Mouse (Mus musculus): Measurements from ENCODE around the gene Tor1aip2. TPM values are rescaled to one million over a fixed set of nuclear protein-coding genes. Genes with fewer than 3 reads are reported as not detected.

The Tor1aip2 gene
- polyA plus RNA-seq, 1 experiment from 2014 or later: 77.3 TPM

GRCm38 (mm10) chr1:156043027-156043426 lies 7.8 kb downstream of the Tor1aip2 start:
- 20% methylated on average over 4 of the region's 4 CpGs for WGBS
- no peaks in the 10 kb centered on the region for H3K9me3 ChIP-seq
- no peak overlapping the region for H3K27ac ChIP-seq (replicated peaks)
- H3K4me2 ChIP-seq: no peak overlapping the region
- no peak overlapping the region for H3K4me3 ChIP-seq
- H3K36me3 ChIP-seq: 0 out of 2 replicates have a peak, but pooled peaks cover 21% of the 10 kb centered on the region
- H3K9ac ChIP-seq: no peak overlapping the region
- H3K27me3 ChIP-seq: no peaks in the 10 kb centered on the region
- H3K4me1 ChIP-seq (replicated peaks): peaks cover 33% of the 10 kb centered on the region
- no peak for ATAC-seq (ENCODE audit: low read depth)

DNA sequence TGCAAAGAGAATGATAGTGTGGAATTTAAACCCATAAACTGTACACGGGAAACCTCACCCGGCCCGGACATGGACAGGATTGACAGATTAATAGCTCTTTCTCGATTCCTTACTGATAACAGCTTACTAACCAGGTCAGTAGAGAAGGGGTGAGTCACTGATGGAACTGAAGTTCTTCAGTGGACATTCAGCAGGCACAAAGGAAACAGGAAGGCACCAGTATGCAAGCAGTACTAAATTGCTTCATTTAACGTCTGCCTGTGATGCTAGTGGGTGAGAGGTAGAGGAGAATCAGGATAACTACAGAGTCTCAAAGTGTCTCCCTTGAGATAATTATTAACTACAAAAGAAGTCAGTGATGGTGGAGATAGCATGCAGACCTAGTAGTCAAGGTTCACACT lies 9.0 kb downstream of the Tor1aip2 start:
- Histone ChIP-seq H3K4me2 (no peak overlapping the region), H3K27ac (replicated peaks) (no peak overlapping the region), H3K36me3 (peaks cover 31% of the 10 kb centered on the region), H3K9me3 (no peaks in the 10 kb centered on the region), H3K9ac (no peak overlapping the region), H3K4me3 (no peak overlapping the region), H3K4me1 (replicated peaks) (peaks cover 33% of the 10 kb centered on the region), H3K27me3 (no peaks in the 10 kb centered on the region)
- no peak for ATAC-seq (ENCODE audit: low read depth)
- 83% methylated on average over 5 of the region's 5 CpGs for WGBS

- 83% methylated on average over 3 of the region's 3 CpGs for WGBS
- no peak for ATAC-seq (ENCODE audit: low read depth)
- H3K4me1 ChIP-seq (replicated peaks): peaks cover 26% of the 10 kb centered on the region
- H3K27ac ChIP-seq (replicated peaks): no peak overlapping the region
- H3K4me2 ChIP-seq: no peak overlapping the region
- no peaks in the 10 kb centered on the region for H3K9me3 ChIP-seq
- H3K36me3 ChIP-seq: peaks cover 54% of the 10 kb centered on the region
- H3K4me3 ChIP-seq: no peak overlapping the region
- H3K27me3 ChIP-seq: no peaks in the 10 kb centered on the region
- no peak overlapping the region for H3K9ac ChIP-seq
Observed at GRCm38 (mm10) chr1:156046688-156047087, 11.5 kb downstream of the Tor1aip2 start.

- 87% methylated on average over 2 of the region's 2 CpGs for WGBS
- H3K4me1 ChIP-seq (replicated peaks): no peaks in the 10 kb centered on the region
- no peak overlapping the region for H3K27ac ChIP-seq (replicated peaks)
- no peak overlapping the region for H3K9ac ChIP-seq
- no peaks in the 10 kb centered on the region for H3K9me3 ChIP-seq
- ATAC-seq (ENCODE audit: low read depth): no peak
- peaks cover 37% of the 10 kb centered on the region for H3K36me3 ChIP-seq
- H3K4me3 ChIP-seq: no peak overlapping the region
- H3K27me3 ChIP-seq: no peaks in the 10 kb centered on the region
- H3K4me2 ChIP-seq: no peak overlapping the region
Observed at GRCm38 (mm10) chr1:156058207-156058606, 23.0 kb downstream of the Tor1aip2 start.

DNA sequence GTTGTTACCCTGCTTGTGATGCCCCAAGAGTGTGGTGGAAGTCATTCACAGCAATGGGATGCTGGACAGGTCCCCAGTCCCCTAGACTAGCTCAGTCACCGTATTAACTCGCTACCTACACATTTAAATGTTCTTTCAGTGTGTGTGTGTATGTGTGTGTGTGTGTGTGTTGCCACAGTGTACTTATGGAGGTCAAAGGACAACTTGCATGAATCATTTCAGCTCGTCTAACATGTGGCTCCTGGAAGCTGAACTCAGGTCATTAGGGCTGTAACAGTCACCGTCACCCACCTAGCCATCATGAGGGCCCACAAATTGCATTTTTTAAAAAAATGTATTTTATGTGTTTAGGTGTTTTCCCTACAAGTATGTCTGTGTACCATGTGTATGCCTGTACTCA lies 27.0 kb downstream of the Tor1aip2 start:
- H3K4me3 ChIP-seq: no peak overlapping the region

GRCm38 (mm10) chr1:156066133-156066532 lies 30.9 kb downstream of the Tor1aip2 start:
- Histone ChIP-seq H3K4me3 (no peak overlapping the region), H3K27ac (replicated peaks) (no peak overlapping the region)

More for the DNA sequence above, 27.0 kb downstream of the Tor1aip2 start:
- 91% methylated on average over 4 of the region's 4 CpGs for WGBS
- Histone ChIP-seq H3K27me3 (no peaks in the 10 kb centered on the region), H3K27ac (replicated peaks) (no peak overlapping the region), H3K9me3 (no peaks in the 10 kb centered on the region), H3K9ac (no peak overlapping the region), H3K36me3 (peaks cover 54% of the 10 kb centered on the region), H3K4me2 (no peak overlapping the region), H3K4me1 (replicated peaks) (no peaks in the 10 kb centered on the region)
- no peak for ATAC-seq (ENCODE audit: low read depth)

GRCm38 (mm10) chr1:156070106-156070505 lies 34.9 kb downstream of the Tor1aip2 start:
- WGBS: 88% methylated on average over 14 of the region's 14 CpGs
- Histone ChIP-seq H3K4me1 (replicated peaks) (no peaks in the 10 kb centered on the region), H3K27me3 (no peaks in the 10 kb centered on the region), H3K4me3 (no peak overlapping the region), H3K4me2 (no peak overlapping the region), H3K9me3 (no peaks in the 10 kb centered on the region), H3K36me3 (peaks cover 15% of the 10 kb centered on the region), H3K27ac (replicated peaks) (no peak overlapping the region), H3K9ac (no peak overlapping the region)
- ATAC-seq (ENCODE audit: low read depth): no peak

More at GRCm38 (mm10) chr1:156066133-156066532, 30.9 kb downstream of the Tor1aip2 start:
- Histone ChIP-seq H3K9ac (no peak overlapping the region), H3K36me3 (peaks cover 48% of the 10 kb centered on the region), H3K4me2 (no peak overlapping the region), H3K4me1 (replicated peaks) (no peaks in the 10 kb centered on the region), H3K27me3 (no peaks in the 10 kb centered on the region), H3K9me3 (no peaks in the 10 kb centered on the region)
- no peak for ATAC-seq (ENCODE audit: low read depth)
- WGBS: 61% methylated on average over 3 of the region's 3 CpGs

- Histone ChIP-seq H3K36me3 (0 out of 2 replicates have a peak, but pooled peaks cover 5% of the 10 kb centered on the region), H3K27ac (replicated peaks) (no peak overlapping the region), H3K9ac (no peak overlapping the region), H3K4me3 (no peak overlapping the region), H3K27me3 (no peaks in the 10 kb centered on the region), H3K9me3 (no peaks in the 10 kb centered on the region), H3K4me1 (replicated peaks) (no peaks in the 10 kb centered on the region), H3K4me2 (no peak overlapping the region)
- WGBS: 69% methylated on average over 15 of the region's 15 CpGs
- ATAC-seq (ENCODE audit: low read depth): no peak
Observed at GRCm38 (mm10) chr1:156073169-156073821, 38.1 kb downstream of the Tor1aip2 start.

- no peak overlapping the region for H3K27ac ChIP-seq (replicated peaks)
- no peak overlapping the region for H3K4me2 ChIP-seq
- H3K4me1 ChIP-seq (replicated peaks): no peaks in the 10 kb centered on the region
- H3K27me3 ChIP-seq: no peaks in the 10 kb centered on the region
- no peak overlapping the region for H3K9ac ChIP-seq
- no peak overlapping the region for H3K4me3 ChIP-seq
- no peaks in the 10 kb centered on the region for H3K36me3 ChIP-seq
- no peaks in the 10 kb centered on the region for H3K9me3 ChIP-seq
- ATAC-seq (ENCODE audit: low read depth): no peak
- WGBS: 51% methylated on average over 8 of the region's 8 CpGs
Observed at GRCm38 (mm10) chr1:156074575-156074974, 39.4 kb downstream of the Tor1aip2 start.

DNA sequence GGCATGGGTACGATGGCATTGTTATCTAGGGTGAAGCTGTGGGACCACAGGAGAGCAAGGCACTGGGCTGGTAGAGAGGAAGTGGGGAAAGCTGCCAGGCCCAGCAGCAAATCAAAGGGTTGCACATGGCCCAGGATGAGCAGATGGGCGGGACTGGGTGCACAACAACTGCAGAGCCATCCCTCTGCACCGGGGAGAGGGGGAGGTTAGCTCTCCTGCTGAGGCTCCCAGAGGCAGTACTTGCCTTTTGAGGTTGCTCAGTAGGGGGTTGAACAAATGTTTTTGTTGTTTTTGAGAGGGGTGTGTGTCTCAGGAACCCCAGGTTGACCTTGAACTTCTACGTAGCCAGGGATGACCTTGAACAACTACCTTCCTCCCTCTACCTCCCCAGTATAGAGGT lies 41.3 kb downstream of the Tor1aip2 start:
- no peak overlapping the region for H3K27ac ChIP-seq (replicated peaks)
- no peaks in the 10 kb centered on the region for H3K9me3 ChIP-seq
- H3K27me3 ChIP-seq: no peaks in the 10 kb centered on the region
- no peak overlapping the region for H3K4me3 ChIP-seq
- H3K36me3 ChIP-seq: no peaks in the 10 kb centered on the region
- no peak overlapping the region for H3K4me2 ChIP-seq
- WGBS: 43% methylated on average over 4 of the region's 4 CpGs
- ATAC-seq (ENCODE audit: low read depth): no peak
- no peak overlapping the region for H3K9ac ChIP-seq
- H3K4me1 ChIP-seq (replicated peaks): no peaks in the 10 kb centered on the region

DNA sequence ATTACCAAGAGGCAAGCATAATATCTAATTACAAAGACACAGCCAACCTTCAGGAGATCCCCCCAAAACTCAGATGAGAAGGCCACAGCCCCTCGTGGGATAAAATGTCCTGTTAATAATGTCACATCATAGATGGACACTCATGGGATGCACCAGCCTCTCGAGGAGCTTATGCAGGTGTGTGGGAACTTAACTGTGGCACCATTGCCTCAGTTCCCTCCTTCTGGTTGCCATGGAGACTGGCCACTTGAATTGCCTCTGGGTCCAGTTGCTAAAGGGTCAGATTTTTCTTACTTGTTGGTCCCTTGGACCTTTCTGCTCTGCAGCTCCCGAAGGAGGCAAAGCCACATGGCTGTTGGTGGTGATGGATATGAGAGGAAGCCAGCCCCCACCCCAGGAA lies 42.5 kb downstream of the Tor1aip2 start:
- H3K27ac ChIP-seq (replicated peaks): no peak overlapping the region
- 72% methylated on average over 3 of the region's 3 CpGs for WGBS
- H3K4me2 ChIP-seq: no peak overlapping the region
- H3K27me3 ChIP-seq: no peaks in the 10 kb centered on the region
- no peak overlapping the region for H3K4me3 ChIP-seq
- no peaks in the 10 kb centered on the region for H3K36me3 ChIP-seq
- no peaks in the 10 kb centered on the region for H3K4me1 ChIP-seq (replicated peaks)
- no peak for ATAC-seq (ENCODE audit: low read depth)
- no peaks in the 10 kb centered on the region for H3K9me3 ChIP-seq
- no peak overlapping the region for H3K9ac ChIP-seq

DNA sequence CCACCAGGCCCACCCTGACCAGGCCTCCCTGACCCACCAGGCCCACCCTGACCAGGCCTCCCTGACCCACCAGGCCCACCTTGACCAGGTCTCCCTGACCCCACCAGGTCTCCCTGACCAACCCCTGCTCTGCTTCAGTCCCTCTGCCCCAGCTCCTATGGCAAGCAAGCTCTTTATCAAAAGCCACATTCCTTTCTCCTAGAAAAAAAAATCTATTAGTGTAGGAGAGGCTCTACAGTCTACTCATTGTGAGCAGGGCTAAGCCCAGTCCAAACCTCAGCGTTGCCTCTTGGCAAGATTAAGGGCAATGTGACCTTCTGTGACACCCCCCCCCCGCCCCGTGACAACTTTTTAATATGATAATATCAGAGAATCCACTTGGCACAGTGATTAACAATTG lies 49.4 kb downstream of the Tor1aip2 start:
- Histone ChIP-seq H3K36me3 (no peaks in the 10 kb centered on the region), H3K9ac (no peak overlapping the region), H3K9me3 (no peaks in the 10 kb centered on the region), H3K4me3 (no peak overlapping the region), H3K4me1 (replicated peaks) (no peaks in the 10 kb centered on the region), H3K27ac (replicated peaks) (no peak overlapping the region), H3K4me2 (no peak overlapping the region), H3K27me3 (no peaks in the 10 kb centered on the region; the same call in 1 of the 2 replicates)
- 75% methylated on average over 3 of the region's 3 CpGs for WGBS
- ATAC-seq (ENCODE audit: low read depth): no peak

DNA sequence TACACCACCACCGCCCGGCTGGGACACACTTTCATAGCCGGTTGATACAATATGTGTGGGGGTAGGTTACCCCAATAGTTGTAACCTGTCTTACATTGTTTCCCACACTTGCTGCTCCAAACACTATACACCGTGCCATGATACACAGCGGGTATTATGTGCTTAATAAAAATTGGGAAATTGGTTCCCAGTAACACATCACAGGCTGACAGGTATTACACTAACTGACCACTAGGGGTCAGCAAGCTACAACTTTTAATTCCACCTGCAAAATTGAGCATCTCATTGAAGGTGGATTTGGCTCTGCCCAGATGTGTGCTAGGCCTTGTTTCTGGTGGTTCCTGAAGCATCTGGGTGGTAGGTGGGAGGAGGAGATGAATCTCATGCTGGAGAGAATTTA lies 50.6 kb downstream of the Tor1aip2 start:
- Histone ChIP-seq H3K27me3 (no peaks in the 10 kb centered on the region; the same call in 1 of the 2 replicates), H3K4me3 (no peak overlapping the region), H3K4me2 (no peak overlapping the region), H3K9me3 (no peaks in the 10 kb centered on the region), H3K4me1 (replicated peaks) (peaks cover 11% of the 10 kb centered on the region), H3K36me3 (no peaks in the 10 kb centered on the region), H3K27ac (replicated peaks) (no peak overlapping the region), H3K9ac (no peak overlapping the region)
- no peak for ATAC-seq (ENCODE audit: low read depth)
- 57% methylated on average over 5 of the region's 5 CpGs for WGBS
